Mouse (Mus musculus): ENCODE measurements around the gene Mlec. TPM values are rescaled to one million over a fixed set of nuclear protein-coding genes. Genes with fewer than 3 reads are reported as not detected.

Mlec gene
- 61.4 and 64.0 TPM in 2 replicates for polyA plus RNA-seq (2012)

GRCm38 (mm10) chr5:115158040-115158983 lies at the start of gene Mlec:
Gene Mlec (minus strand): TSS chr5:115158179.
- no peak for TF ChIP-seq GATA1 (IDR thresholded peaks at IDR 0.05; ENCODE audit: low read length)

- no peak for TF ChIP-seq GATA1 (IDR thresholded peaks at IDR 0.05; ENCODE audit: low read length)
These were observed 49.3 kb upstream of the Mlec start for GRCm38 (mm10) chr5:115207244-115207643.

- TF ChIP-seq GATA1 (IDR thresholded peaks at IDR 0.05; ENCODE audit: low read length), result no peak
These were observed 46.8 kb upstream of the Mlec start for GRCm38 (mm10) chr5:115204562-115205311.

- no peak for TF ChIP-seq GATA1 (IDR thresholded peaks at IDR 0.05; ENCODE audit: low read length)
These were observed 46.0 kb upstream of the Mlec start for GRCm38 (mm10) chr5:115203735-115204561.

- no peak for TF ChIP-seq GATA1 (IDR thresholded peaks at IDR 0.05; ENCODE audit: low read length)
These were observed 36.7 kb upstream of the Mlec start for GRCm38 (mm10) chr5:115194626-115195221.

GRCm38 (mm10) chr5:115193669-115194625 lies 36.0 kb upstream of the Mlec start, which contains the start of gene Cabp1:
Gene Cabp1 (minus strand): TSS chr5:115194381.
- no peak for TF ChIP-seq GATA1 (IDR thresholded peaks at IDR 0.05; ENCODE audit: low read length)

- no peak for TF ChIP-seq GATA1 (IDR thresholded peaks at IDR 0.05; ENCODE audit: low read length)
These were observed 35.2 kb upstream of the Mlec start for GRCm38 (mm10) chr5:115193226-115193625.

- TF ChIP-seq GATA1 (IDR thresholded peaks at IDR 0.05; ENCODE audit: low read length), result no peak
These were observed 34.8 kb upstream of the Mlec start for GRCm38 (mm10) chr5:115192828-115193195.

- TF ChIP-seq GATA1 (IDR thresholded peaks at IDR 0.05; ENCODE audit: low read length), result no peak
These were observed 34.2 kb upstream of the Mlec start for GRCm38 (mm10) chr5:115191880-115192827.

- TF ChIP-seq GATA1 (IDR thresholded peaks at IDR 0.05; ENCODE audit: low read length), result no peak
These were observed 32.1 kb upstream of the Mlec start for GRCm38 (mm10) chr5:115190081-115190480.

GRCm38 (mm10) chr5:115188824-115189223 lies 30.8 kb upstream of the Mlec start:
- no peak for TF ChIP-seq GATA1 (IDR thresholded peaks at IDR 0.05; ENCODE audit: low read length)

- no peak for TF ChIP-seq GATA1 (IDR thresholded peaks at IDR 0.05; ENCODE audit: low read length)
These were observed 29.5 kb upstream of the Mlec start for GRCm38 (mm10) chr5:115187188-115188131.
